8 mouse cellular contexts compared by ENCODE assay signal in the genomic region with DNA sequence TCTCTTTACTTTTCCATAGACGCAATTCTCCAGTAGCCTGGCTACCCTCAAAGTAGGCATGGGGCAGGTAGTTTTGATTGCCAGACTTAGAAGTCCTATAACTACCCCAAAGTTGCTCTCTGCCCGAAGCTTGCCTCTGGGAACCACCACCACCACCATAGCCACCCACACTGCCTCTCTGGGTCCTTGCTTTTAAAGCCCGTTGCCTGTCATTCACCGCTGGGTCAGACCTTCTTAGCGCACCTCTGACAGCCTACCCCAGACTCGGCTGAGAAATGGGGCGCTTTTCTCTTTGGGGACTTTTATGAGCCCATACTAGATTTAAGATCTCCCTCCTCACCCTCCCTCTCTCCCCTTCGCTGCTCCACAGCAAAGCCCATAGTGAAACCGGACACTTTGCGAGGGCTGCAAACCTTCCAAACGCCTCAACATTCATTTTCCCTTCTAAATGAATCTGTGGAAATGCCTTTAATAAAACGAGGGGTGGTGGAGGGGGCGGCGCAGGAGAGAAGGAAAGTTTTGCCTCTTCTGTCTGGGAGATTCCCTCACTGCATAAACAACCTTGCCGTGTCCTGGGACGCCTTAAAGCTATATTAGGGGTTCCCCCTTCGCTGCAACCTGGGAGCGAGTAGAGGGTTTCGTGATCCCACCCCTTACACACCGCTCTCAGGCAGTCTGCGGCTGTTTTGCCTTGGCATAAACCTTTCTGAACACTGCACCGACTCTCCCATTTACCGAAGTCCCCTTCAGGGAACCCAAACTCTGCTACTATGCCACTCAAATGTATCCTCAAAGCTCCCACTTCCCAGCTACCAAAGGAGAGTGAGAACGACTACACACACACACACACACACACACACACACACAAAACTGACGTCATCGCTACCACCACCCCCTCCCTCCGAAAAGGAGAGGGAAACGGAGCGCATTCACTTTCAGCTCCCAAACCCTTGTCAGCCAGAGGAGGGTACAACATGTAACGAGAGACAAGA. TPM values are rescaled to one million over a fixed set of nuclear protein-coding genes. Genes with fewer than 3 reads are reported as not detected.
DNase-seq lines count a peak whose midpoint lies in the region; ATAC-seq and TF ChIP-seq lines count a peak whose summit lies in the region.

No protein-coding gene starts in this region.

- peak overlapping the region; percentile 86 for H3K4me2 ChIP-seq in forebrain, embryonic 14.5 days (ENCODE audit: low read length)
- H3K4me2 ChIP-seq in lung, embryonic 16.5 days (ENCODE audit: low read depth, low read length), result peak overlapping the region; percentile 90

- no peak for TF ChIP-seq CTCF in small intestine, adult 2 months (IDR thresholded peaks at IDR 0.05; ENCODE audit: extremely low read depth, insufficient read length, insufficient replicate concordance, low read depth, low read length)

- peak overlapping the region; percentile 43 for H3K4me3 ChIP-seq in forebrain, embryonic 14.5 days (ENCODE audit: low read depth, low read length)
- peak overlapping the region; percentile 61 for H3K4me3 ChIP-seq in lung, embryonic 16.5 days (ENCODE audit: low read length)
- peak overlapping the region; percentile 50 for H3K4me3 ChIP-seq in small intestine, adult 2 months (ENCODE audit: low read depth, low read length)

- no peaks in the 10 kb centered on the region for H3K9me3 ChIP-seq in forebrain, embryonic 14.5 days (replicated peaks; ENCODE audit: control insufficient read depth, low read length)
- H3K9me3 ChIP-seq in lung, embryonic 16.5 days (ENCODE audit: control insufficient read depth, low read length), result no peaks in the 10 kb centered on the region

- no peak overlapping the region for H3K27ac ChIP-seq in forebrain, embryonic 14.5 days (ENCODE audit: low read depth, low read length)
- H3K27ac ChIP-seq in lung, embryonic 16.5 days (ENCODE audit: low read length), result peak overlapping the region; percentile 26
- H3K27ac ChIP-seq in small intestine, adult 2 months (ENCODE audit: insufficient read depth, low read depth, low read length), result peak overlapping the region; percentile 36

- peaks cover 12% of the 10 kb centered on the region; the same call in 1 of the 2 replicates for H3K4me1 ChIP-seq in forebrain, embryonic 14.5 days (ENCODE audit: control insufficient read depth, insufficient read depth, low read length)
- peaks cover 10% of the 10 kb centered on the region for H3K4me1 ChIP-seq in lung, embryonic 16.5 days (replicated peaks; ENCODE audit: control insufficient read depth, insufficient read depth, low read length)
- H3K4me1 ChIP-seq in small intestine, adult 2 months (ENCODE audit: control insufficient read depth, insufficient read depth, insufficient read length, low read length), result no peaks in the 10 kb centered on the region

- no peaks in the 10 kb centered on the region for H3K36me3 ChIP-seq in forebrain, embryonic 14.5 days (ENCODE audit: control insufficient read depth, insufficient read depth, low read length)
- no peaks in the 10 kb centered on the region for H3K36me3 ChIP-seq in lung, embryonic 16.5 days (ENCODE audit: control insufficient read depth, insufficient read depth, low read length)
- H3K36me3 ChIP-seq in small intestine, adult 2 months (ENCODE audit: control insufficient read depth, insufficient read depth, low read length), result no peaks in the 10 kb centered on the region

- peak overlapping the region; percentile 46 for H3K9ac ChIP-seq in forebrain, embryonic 14.5 days (ENCODE audit: low read length)
- H3K9ac ChIP-seq in lung, embryonic 16.5 days (ENCODE audit: low read length), result peak overlapping the region; percentile 69

- DNase-seq in Muller cell, postnatal 12 days (ENCODE audit: inconsistent ontology term), result peak; percentile 82
- DNase-seq in forebrain, embryonic 14.5 days (ENCODE audit: low spot score), result peak; percentile 67
- peak; percentile 36 to 56 for DNase-seq in heart, postnatal 36 days
- peak; percentile 68 to 79 for DNase-seq in kidney, postnatal 4 days

- ATAC-seq in cerebellum, adult (ENCODE audit: insufficient number of reproducible peaks, low FRiP score, low TSS enrichment), result peak; percentile 17
- peak; percentile 33 for ATAC-seq in forebrain, embryonic 14.5 days
- ATAC-seq in lung, embryonic 16.5 days (ENCODE audit: low read depth), result peak; percentile 62
- ATAC-seq in monocyte, adult 5-6 weeks (replicated peaks; ENCODE audit: insufficient number of reproducible peaks, low FRiP score, low TSS enrichment, poor library complexity, severe bottlenecking), result no peak

- intact Hi-C loops in heart, postnatal 36 days (cut with DNase I), result loop anchor here (10.0 kb wide), 1 partner anchor 591 kb away; no protein-coding TSS in a partner anchor

- under 1% methylated on average over 30 of the region's 30 CpGs for WGBS in forebrain, embryonic 14.5 days
- WGBS in lung, embryonic 16.5 days, result under 1% methylated on average over 30 of the region's 30 CpGs
- 2% methylated on average over 30 of the region's 30 CpGs for WGBS in small intestine, adult 2 months

- H3K27me3 ChIP-seq in forebrain, embryonic 14.5 days (replicated peaks; ENCODE audit: control insufficient read depth, insufficient read depth, low read length), result peaks cover 7% of the 10 kb centered on the region; the same call in 1 of the 2 replicates
- peaks cover 5% of the 10 kb centered on the region; the same call in 1 of the 2 replicates for H3K27me3 ChIP-seq in lung, embryonic 16.5 days (ENCODE audit: control insufficient read depth, insufficient read depth, low read depth, low read length)
- H3K27me3 ChIP-seq in small intestine, adult 2 months (ENCODE audit: control insufficient read depth, insufficient read depth, low read length), result peaks cover 8% of the 10 kb centered on the region

- TF ChIP-seq POLR2A in small intestine, adult 2 months (IDR thresholded peaks at IDR 0.05; ENCODE audit: low read depth, low read length), result no peak

RNA-seq across cellular contexts. Expression of a gene that starts 1.7 kb away (rescaled TPM):
- polyA plus RNA-seq in forebrain, embryonic 14.5 days (2014; fragmentation: Nextera tagmentation; extraction: Ambion mirVana), result 0.39 and 0.47 TPM in 2 replicates
- under 1 TPM; 0.43 to 0.50 TPM for total RNA-seq in heart, postnatal 36 days (2021)
- 0.74 and 0.87 TPM in 2 replicates for polyA plus RNA-seq in lung, embryonic 16.5 days (2015; fragmentation: Nextera tagmentation; extraction: Ambion mirVana)
- polyA plus RNA-seq in small intestine, adult 2 months (2012; rRNA removed), result 0.27 and 0.53 TPM in 2 replicates
- not detected in 3 replicates for total RNA-seq in monocyte, adult 5-6 weeks (2017)
